Mouse (Mus musculus) spleen, adult 2 months (tissue): ENCODE results near the gene Rmdn2. TPM values are rescaled to one million over a fixed set of nuclear protein-coding genes. Genes with fewer than 3 reads are reported as not detected.

Source experiments
- DNase-seq, 2 experiments: peaks; one replicate each; pipeline versions ENCODE4 v3.0.0 to v3.0.0-alpha.2; 2012 to 2021; ENCODE audit warnings: low spot score in 2 of 2, low read depth in 1 of 2
- H3K27ac ChIP-seq: fragments of 200-500 bp; 2 replicates; pipeline ENCODE4 v1.5.1; 2012; ENCODE audit warnings: low read length, inconsistent platforms; ENCODE audit not compliant: insufficient read depth
- H3K27me3 ChIP-seq: fragments of 200-500 bp; 2 replicates; pipeline ENCODE4 v1.6.1; 2012; ENCODE audit warnings: mild to moderate bottlenecking, moderate library complexity, low read length, inconsistent platforms; ENCODE audit not compliant: control insufficient read depth, insufficient read depth
- H3K36me3 ChIP-seq: fragments of 200-500 bp; 2 replicates; pipeline ENCODE4 v1.6.1; 2012; ENCODE audit warnings: mild to moderate bottlenecking, low read length, inconsistent platforms; ENCODE audit not compliant: control insufficient read depth, insufficient read depth
- H3K4me1 ChIP-seq: fragments of 200-500 bp; 2 replicates; pipeline ENCODE4 v1.6.1; 2011; ENCODE audit warnings: inconsistent platforms; ENCODE audit not compliant: control insufficient read depth, insufficient read depth, insufficient read length
- H3K4me3 ChIP-seq: fragments of 200-500 bp; 2 replicates; pipeline ENCODE4 v1.5.1; 2011; ENCODE audit warnings: mild to moderate bottlenecking, inconsistent platforms; ENCODE audit not compliant: insufficient read depth, insufficient read length; ENCODE audit errors: extremely low read depth
- CTCF ChIP-seq: fragments of 200-500 bp; IDR thresholded peaks from 2 replicates; pipeline ENCODE4 v1.5.1; 2011; ENCODE audit warnings: mild to moderate bottlenecking, inconsistent platforms; ENCODE audit not compliant: insufficient read depth, insufficient read length, insufficient replicate concordance; ENCODE audit errors: extremely low read depth
- POLR2A ChIP-seq: fragments of 200-500 bp; IDR thresholded peaks from 2 replicates; pipeline ENCODE4 v1.6.1; 2011; ENCODE audit warnings: low read depth, low read length, inconsistent platforms
- WGBS: fragments of 180-500 bp; shearing (Covaris S2); methylation state at CpG from one replicate; pipeline ENCODE4 v1.1.7; 2018; 5-methylcytosine and 5-hydroxymethylcytosine counted together
- polyA plus RNA-seq: library from polyadenylated mRNA; depleted of rRNA; stranded (reverse); fragments of >200 nt; gene quantifications from 2 replicates; pipeline ENCODE4 v1.2.3, GENCODE M21; 2012

Rmdn2 gene
- polyA plus RNA-seq, 1 experiment = 0.39 TPM

- 87% methylated on average over 7 of the region's 7 CpGs for whole genome bisulfite sequencing
- Histone ChIP-seq H3K27me3 (0 out of 2 replicates have a peak, but pooled peaks cover 4% of the 10 kb centered on the region), H3K4me1 (no peaks in the 10 kb centered on the region), H3K27ac (no peak overlapping the region), H3K4me3 (no peak overlapping the region), H3K36me3 (no peaks in the 10 kb centered on the region)
- TF ChIP-seq POLR2A = no peak
- no peak for TF ChIP-seq CTCF
- no peak for DNase-seq
These were observed 109.0 kb downstream of the Rmdn2 start for GRCm38 (mm10) chr17:79720681-79721080.

- 89% methylated on average over 5 of the region's 5 CpGs for WGBS
- H3K27ac ChIP-seq = no peak overlapping the region
- TF ChIP-seq POLR2A (no peak), CTCF (no peak)
These were observed 115.0 kb downstream of the Rmdn2 start for GRCm38 (mm10) chr17:79726613-79727012.

GRCm38 (mm10) chr17:79728053-79728584 is 116.5 kb downstream of the Rmdn2 start:
- DNase-seq = no peak
- no peak overlapping the region for H3K27ac ChIP-seq
- no peak overlapping the region for H3K4me3 ChIP-seq
- no peaks in the 10 kb centered on the region for H3K27me3 ChIP-seq
- whole genome bisulfite sequencing = 39% methylated on average over 14 of the region's 14 CpGs
- no peaks in the 10 kb centered on the region for H3K36me3 ChIP-seq
- H3K4me1 ChIP-seq = no peaks in the 10 kb centered on the region
- TF ChIP-seq POLR2A (no peak), CTCF (no peak)

More at GRCm38 (mm10) chr17:79726613-79727012, 115.0 kb downstream of the Rmdn2 start:
- DNase-seq = no peak
- no peak overlapping the region for H3K4me3 ChIP-seq
- no peaks in the 10 kb centered on the region for H3K36me3 ChIP-seq
- no peaks in the 10 kb centered on the region for H3K4me1 ChIP-seq
- H3K27me3 ChIP-seq = no peaks in the 10 kb centered on the region

- no peak overlapping the region for H3K4me3 ChIP-seq
- no peak overlapping the region for H3K27ac ChIP-seq
- DNase-seq = no peak
- no peaks in the 10 kb centered on the region; the same call in 1 of the 2 replicates for H3K27me3 ChIP-seq
- TF ChIP-seq CTCF (no peak), POLR2A (no peak)
- no peaks in the 10 kb centered on the region for H3K36me3 ChIP-seq
- no peaks in the 10 kb centered on the region for H3K4me1 ChIP-seq
- WGBS = 51% methylated on average over 16 of the region's 16 CpGs
These were observed 117.2 kb downstream of the Rmdn2 start for GRCm38 (mm10) chr17:79728585-79729503.

- Histone ChIP-seq H3K36me3 (no peaks in the 10 kb centered on the region), H3K4me3 (no peak overlapping the region), H3K27ac (peak overlapping the region; percentile 2; the same call in 1 of the 2 replicates), H3K27me3 (no peaks in the 10 kb centered on the region; the same call in 1 of the 2 replicates), H3K4me1 (no peaks in the 10 kb centered on the region)
- DNase-seq = no peak
- TF ChIP-seq POLR2A = no peak
- WGBS = 73% methylated on average over 8 of the region's 8 CpGs
These were observed 119.3 kb downstream of the Rmdn2 start for GRCm38 (mm10) chr17:79730988-79731387.

GRCm38 (mm10) chr17:79733039-79733438 is 121.4 kb downstream of the Rmdn2 start:
- 68% methylated on average over 4 of the region's 4 CpGs for whole genome bisulfite sequencing
- no peak overlapping the region for H3K4me3 ChIP-seq
- no peaks in the 10 kb centered on the region for H3K4me1 ChIP-seq
- no peak overlapping the region for H3K27ac ChIP-seq
- no peaks in the 10 kb centered on the region; the same call in 1 of the 2 replicates for H3K27me3 ChIP-seq
- H3K36me3 ChIP-seq = no peaks in the 10 kb centered on the region
- DNase-seq = no peak
- TF ChIP-seq CTCF = no peak
- TF ChIP-seq POLR2A = no peak
